Mouse (Mus musculus) MEL-GATA-1-ER (cell line): ENCODE data around the gene Fancf.

ENCODE experiments used
- DNase-seq: peaks from one replicate; pipeline ENCODE4 v3.0.0-alpha.2; 2012; ENCODE audit warnings: low read depth; ENCODE audit errors: extremely low read depth

Fancf gene

GRCm38 (mm10) chr7:51850877-51851276 is 11.2 kb downstream of the Fancf start:
- DNase-seq, result no peak

- no peak for DNase-seq
Observed at GRCm38 (mm10) chr7:51840515-51840914, 21.6 kb downstream of the Fancf start.

GRCm38 (mm10) chr7:51831917-51832316 is 30.1 kb downstream of the Fancf start:
- no peak for DNase-seq

GRCm38 (mm10) chr7:51823562-51824338 is 38.3 kb downstream of the Fancf start:
- no peak for DNase-seq

- DNase-seq, result no peak
Observed at GRCm38 (mm10) chr7:51821467-51821866, 40.6 kb downstream of the Fancf start.

GRCm38 (mm10) chr7:51819891-51820290 is 42.2 kb downstream of the Fancf start:
- no peak for DNase-seq

- DNase-seq, result no peak
Observed at GRCm38 (mm10) chr7:51818251-51818974, 43.7 kb downstream of the Fancf start.

GRCm38 (mm10) chr7:51816283-51816839 is 45.7 kb downstream of the Fancf start:
- no peak for DNase-seq

- DNase-seq, result no peak
Observed at GRCm38 (mm10) chr7:51815473-51816282, 46.4 kb downstream of the Fancf start.
